Mouse (Mus musculus) forebrain, embryonic 13.5 days (tissue): ENCODE data around the gene Tox4. TPM values are rescaled to one million over a fixed set of nuclear protein-coding genes. Genes with fewer than 3 reads are reported as not detected.

Source experiments
- polyA plus RNA-seq: library from polyadenylated mRNA; unstranded; fragments of >200 nt; fragmentation: Nextera tagmentation; extraction: Ambion mirVana; gene quantifications from 2 replicates; pipeline ENCODE4 v1.2.1, GENCODE M21; 2015

Gene Tox4
- polyA plus RNA-seq, 1 experiment from 2014 or later = 53.2 TPM

Other genes starting within 250 kb of the Tox4 start
- not detected in 2 replicates for gene Olfr221, start 236.7 kb upstream of the Tox4 start, polyA plus RNA-seq
- gene Hnrnpc, start 175.1 kb upstream of the Tox4 start, polyA plus RNA-seq = 830 and 894 TPM in 2 replicates
- 82.5 and 91.0 TPM in 2 replicates for gene Rpgrip1, start 168.4 kb upstream of the Tox4 start, polyA plus RNA-seq
- 83.8 and 86.1 TPM in 2 replicates for gene Supt16, start 81.7 kb upstream of the Tox4 start, polyA plus RNA-seq
- 44.5 and 48.6 TPM in 2 replicates for gene Chd8, start 21.4 kb upstream of the Tox4 start, polyA plus RNA-seq
- 33.7 and 37.6 TPM in 2 replicates for gene Rab2b, start 399 bp downstream of the Tox4 start, polyA plus RNA-seq
- gene Mettl3, start 26.0 kb downstream of the Tox4 start, polyA plus RNA-seq = 55.3 and 55.6 TPM in 2 replicates
- 38.2 and 47.4 TPM in 2 replicates for gene Sall2, start 49.6 kb downstream of the Tox4 start, polyA plus RNA-seq
- not detected in 2 replicates for gene Olfr1513, start 77.3 kb downstream of the Tox4 start, polyA plus RNA-seq
- gene Olfr1512, start 100.0 kb downstream of the Tox4 start, polyA plus RNA-seq = not detected in 2 replicates
- not detected in 2 replicates for gene Olfr1511, start 118.2 kb downstream of the Tox4 start, polyA plus RNA-seq
- not detected in 2 replicates for gene Olfr1510, start 135.2 kb downstream of the Tox4 start, polyA plus RNA-seq
- gene Olfr1509, start 163.8 kb downstream of the Tox4 start, polyA plus RNA-seq = not detected in 2 replicates
- gene Olfr1508, start 188.3 kb downstream of the Tox4 start, polyA plus RNA-seq = not detected in 2 replicates
- not detected in 2 replicates for gene Olfr1507, start 216.6 kb downstream of the Tox4 start, polyA plus RNA-seq